Mouse (Mus musculus) layer of hippocampus, postnatal 14 days (tissue): ENCODE data around the gene Gm9844. TPM values are rescaled to one million over a fixed set of nuclear protein-coding genes. Genes with fewer than 3 reads are reported as not detected.
A peak's percentile ranks its signal among the peaks of the same experiment; 100 is the strongest.
"Not testable (repeated sequence)": the region's sequence is repeated elsewhere in the genome, so short reads cannot be mapped to it uniquely, and the experiment has no call there.

Experiments
- DNase-seq, 2 experiments: peaks; one replicate each; pipeline ENCODE4 v3.0.0; 2021 to 2022; ENCODE audit warnings: low spot score in 2 of 2, mixed read lengths in 1 of 2
- total RNA-seq, 2 experiments: library from RNA; stranded (reverse); gene quantifications; 2 replicates each; pipeline ENCODE4 v1.2.3; 2021

Gene Gm9844
- total RNA-seq, 2 experiments from 2014 or later, result 1.3 to 2.1 TPM

DNA sequence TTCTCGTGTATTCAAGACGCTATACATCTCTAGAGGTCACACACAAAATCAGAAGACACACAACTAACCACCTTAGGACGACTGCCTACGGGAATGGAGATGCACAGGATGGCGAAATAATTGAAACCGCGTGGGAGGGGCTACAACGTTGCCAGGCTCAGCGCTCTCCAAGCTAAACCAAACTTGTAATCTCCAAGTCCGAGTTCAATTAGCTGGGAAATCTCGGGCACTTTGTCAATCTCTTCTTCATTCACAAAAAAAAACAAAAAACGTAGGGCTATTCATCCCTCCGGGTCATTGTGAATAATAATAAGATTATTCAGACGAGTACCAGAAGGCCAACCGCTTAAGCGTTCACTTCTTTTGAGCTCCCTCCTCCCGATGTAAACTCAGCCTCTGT lies 7.1 kb downstream of the Gm9844 start:
- no peak for DNase-seq

DNA sequence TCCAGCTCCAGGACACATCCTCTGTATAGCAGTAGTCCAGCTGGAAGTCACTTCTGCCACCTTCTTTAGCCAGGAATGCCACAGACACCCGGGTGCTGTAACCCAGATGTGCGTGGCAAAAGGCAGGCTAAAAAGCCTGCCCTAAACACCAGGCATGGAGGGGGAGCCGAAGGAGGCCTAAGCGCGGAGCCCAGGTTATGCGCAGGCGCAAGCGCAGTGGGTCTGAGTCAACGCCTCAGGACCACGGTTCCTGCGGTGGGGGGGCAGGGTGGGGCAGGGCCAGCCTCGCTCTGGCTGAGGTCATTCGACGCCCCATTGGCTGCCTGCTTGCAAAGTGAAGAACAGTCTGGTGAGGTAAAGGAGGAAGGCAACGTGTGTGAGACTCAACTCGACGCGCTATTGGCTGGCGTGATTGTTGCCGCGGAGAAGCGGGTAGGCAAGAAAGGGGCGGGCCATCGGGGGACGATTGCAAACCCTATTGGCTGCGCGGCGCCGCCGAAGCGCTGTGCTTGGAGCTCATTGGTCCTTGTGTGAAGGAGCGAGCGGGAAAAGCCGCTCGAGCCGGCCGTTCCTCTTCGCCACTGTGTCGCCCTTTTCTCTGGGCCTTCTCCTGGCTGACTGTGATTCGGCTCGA lies 7.6 kb downstream of the Gm9844 start, which contains the start of the genes Lypd4 and Dmrtc2:
Gene Lypd4, minus strand, starts transcription at position 410 of the 634 bp plus-strand sequence.
Gene Dmrtc2, plus strand, starts transcription at position 526 of the 634 bp plus-strand sequence.
- no peak for DNase-seq

DNA sequence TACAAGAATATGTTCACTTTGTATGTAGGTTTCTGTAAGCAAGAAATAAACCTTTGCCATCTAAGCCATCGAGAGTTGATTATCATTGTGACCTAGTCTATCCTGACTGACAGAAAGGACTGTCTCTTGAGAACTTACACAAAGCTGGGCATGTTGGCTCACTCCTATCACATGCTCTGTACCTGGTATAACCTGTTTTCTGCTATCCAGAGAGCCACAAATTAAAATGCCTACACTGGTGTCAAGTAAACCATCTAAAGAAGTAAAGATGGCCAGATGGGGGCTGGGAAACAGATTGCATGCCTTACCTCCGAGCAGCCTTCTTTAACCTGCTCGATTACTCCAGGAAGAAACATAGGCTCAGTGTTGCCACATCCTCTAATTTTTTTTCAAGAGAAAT lies 15.6 kb downstream of the Gm9844 start:
- no peak for DNase-seq

DNA sequence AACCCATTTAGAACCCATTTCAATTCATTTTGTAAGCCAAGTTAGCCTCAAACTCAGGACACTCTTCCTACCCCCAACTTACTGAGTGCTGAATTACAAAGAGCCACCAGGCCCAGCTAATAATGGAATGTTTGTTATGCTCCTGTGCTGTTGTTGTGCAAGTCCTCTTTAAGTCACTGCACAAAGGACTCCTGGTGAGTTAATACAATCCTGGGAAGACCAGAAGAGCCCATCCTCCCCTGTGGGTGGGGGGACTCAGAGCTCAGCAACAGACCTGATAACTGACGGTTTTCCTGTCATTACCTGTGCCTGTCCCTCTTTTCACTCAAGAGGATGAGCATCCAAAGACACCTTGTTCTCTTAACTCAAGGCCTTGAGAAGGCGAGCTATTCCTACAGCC lies 17.6 kb downstream of the Gm9844 start:
- DNase-seq, result no peak

DNA sequence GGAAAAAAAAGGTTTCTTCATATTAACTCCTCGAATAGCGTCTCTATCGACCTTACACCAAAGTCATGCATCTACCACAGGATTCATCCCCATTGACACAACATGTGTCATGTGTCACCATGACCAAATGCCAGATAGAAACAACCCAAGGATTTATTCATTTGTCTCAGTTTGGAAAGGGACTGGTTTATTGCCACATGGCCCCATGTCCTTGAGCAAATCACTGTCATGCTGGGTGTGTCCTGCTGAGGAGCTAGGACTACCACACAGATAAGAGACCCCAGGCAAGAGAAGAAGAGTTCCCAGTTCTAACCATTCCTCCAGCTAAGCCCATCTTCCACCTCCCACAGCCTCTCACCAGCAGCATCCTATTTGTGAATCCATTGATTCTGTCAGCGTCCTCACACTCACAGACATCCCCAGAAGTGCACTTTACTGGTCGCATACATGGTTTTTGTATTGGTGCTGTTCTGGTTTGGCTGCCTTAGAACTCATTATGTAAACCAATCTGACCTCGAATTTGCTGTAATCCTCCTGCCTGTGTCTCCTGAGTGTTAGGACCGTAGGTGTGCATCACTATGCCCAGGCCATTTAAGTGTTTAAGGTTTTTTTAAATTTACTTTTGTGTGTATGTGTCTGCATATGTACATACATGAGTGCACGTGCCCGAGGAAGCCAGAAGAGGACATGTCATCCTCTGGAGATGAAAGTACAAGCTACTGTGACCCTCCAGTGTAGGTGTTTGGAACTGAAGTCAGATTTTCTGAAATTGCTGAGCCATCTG lies 20.6 kb downstream of the Gm9844 start:
- no peak for DNase-seq

DNA sequence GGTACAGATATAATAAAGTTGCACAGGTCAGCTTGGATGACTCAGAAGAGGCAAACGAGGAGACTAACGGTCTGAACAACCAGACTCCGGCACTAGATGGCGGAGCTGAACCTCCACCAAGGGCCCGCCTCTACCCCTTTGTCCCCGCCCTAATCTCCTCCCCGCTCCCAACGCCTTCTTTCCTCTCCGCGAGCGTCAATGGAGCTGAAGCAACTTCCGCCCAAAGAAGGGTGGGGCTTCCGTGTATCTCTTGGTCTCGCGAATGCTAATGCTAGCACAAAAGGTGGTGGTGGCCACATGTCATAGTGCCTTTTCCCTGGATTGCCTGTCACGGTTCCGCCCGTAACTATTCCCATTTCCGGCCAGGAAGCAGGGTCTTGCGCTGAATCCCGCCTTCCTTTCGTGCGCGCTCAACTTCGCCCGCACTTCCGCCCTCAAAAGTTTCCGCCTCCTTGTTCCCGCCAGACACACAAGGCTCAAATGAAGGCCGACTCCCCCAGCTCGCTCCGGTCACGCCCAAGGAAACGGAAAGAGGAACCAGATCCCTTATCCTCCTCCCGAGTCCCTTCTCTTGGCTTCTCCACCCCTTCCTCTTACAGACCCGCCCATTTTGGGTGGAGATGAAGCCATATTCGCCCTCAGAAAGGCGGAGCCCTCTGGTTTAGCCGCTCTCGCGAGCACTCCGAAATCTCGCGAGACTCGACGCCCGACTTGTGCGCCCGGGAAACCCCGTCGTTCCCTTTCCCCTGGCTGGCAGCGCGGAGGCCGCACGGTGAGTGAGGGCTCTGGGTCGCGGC lies 22.1 kb downstream of the Gm9844 start, which contains the start of gene Rps19:
Gene Rps19, plus strand, starts transcription at position 476 of the 797 bp plus-strand sequence.
- DNase-seq, result peak; percentile 96 to 99

DNA sequence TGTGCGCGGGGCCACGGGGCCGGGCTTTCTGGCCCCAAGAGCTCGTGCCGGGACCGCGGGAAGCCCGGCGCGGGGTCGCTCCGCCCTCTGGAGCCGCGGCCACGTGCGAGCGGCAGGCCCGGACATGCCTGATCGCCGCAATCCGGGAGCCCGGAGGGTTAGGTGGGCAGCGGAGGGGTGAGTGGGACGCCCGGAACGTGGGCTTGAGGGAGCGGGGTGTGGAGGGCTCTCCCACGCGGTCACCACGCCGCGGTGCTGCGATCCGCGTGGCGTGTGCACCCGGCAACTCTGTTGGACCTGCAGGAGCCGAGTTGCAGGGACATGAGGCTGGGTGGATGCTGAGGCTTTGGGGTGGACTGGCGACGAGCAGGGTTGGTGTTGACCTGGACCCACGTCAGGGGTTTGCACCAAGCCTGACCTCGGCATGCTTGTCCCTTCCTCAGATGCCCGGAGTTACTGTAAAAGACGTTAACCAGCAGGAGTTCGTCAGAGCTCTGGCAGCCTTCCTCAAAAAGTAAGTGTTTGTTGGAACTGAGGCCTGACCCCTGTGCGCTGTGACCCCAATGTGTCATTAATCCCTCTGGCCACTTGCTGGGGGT lies 22.8 kb downstream of the Gm9844 start:
- no peak for DNase-seq

DNA sequence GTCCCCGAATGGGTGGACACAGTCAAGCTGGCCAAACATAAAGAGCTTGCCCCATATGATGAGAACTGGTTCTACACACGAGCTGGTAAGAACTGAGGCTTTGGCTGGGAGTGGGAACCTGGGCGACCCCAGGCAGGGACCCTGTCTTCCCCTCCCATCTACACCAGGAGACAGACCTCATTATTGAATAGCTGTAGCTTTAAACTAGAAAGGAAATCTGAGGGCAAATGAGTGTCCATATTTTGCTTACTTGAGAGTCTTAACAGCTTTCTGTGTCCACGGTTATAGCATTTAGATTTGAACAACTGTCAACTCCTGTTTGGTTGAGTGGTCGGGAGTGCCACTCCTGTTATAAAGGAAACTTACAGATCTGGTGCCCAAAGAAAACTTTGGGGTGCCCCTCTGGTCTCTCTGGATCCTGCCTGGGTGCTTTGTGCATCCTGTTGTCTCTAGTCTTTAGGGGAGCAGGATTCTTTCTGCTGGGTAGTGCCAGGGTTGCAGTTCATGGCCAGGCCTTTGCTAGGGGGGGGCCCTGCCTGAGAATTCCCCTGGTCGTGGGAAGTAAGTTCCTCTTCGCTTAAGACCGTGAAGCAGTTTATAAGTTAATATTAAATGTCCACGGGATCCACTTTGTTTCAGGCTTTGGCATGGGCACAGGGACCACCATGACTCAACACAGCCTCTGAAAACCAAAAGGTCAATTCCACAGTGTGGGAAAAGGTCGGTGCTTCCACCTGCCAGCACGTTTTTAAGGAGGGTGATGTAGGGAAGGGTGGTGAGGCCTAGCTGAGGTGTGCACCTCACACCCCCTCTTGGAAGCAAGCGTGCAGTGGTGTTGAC lies 23.7 kb downstream of the Gm9844 start:
- DNase-seq, result no peak

DNA sequence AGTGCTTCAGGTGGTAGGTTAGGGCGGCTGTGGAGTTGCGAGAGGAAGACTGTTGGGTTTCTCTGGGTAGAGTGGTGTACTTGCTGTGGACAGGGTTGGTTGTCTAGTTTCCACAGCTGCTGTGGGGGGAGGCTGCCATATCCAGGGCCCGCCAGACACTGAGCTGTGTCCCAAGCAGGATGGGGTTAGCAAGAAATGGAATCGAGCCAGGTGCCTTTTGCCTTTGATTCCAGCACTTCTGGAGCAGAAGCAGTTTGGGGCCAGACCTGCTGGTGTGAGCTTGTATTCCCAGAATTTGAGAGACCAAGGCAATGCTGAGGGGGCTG lies 24.3 kb downstream of the Gm9844 start:
- DNase-seq, result no peak

DNA sequence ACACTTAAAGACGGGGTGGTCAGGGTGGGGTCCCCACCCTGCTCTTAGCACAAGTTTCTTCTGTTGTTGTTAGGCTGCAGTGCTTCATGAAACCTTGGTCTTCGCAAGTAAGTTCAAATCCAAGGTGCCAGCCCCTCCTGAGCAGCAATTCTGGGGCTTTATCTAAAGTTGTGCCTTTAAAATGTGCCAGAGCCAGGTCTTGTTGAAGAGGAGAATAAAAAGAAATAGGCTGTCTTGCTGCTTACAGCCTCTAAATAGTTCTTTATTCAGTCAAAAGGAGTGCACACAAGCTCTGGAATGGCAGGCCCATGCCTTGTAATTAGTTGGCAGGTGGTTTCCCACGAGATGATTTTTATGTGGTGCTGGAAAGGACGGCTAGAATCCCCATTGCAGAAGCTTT lies 25.1 kb downstream of the Gm9844 start:
- DNase-seq, result no peak

DNA sequence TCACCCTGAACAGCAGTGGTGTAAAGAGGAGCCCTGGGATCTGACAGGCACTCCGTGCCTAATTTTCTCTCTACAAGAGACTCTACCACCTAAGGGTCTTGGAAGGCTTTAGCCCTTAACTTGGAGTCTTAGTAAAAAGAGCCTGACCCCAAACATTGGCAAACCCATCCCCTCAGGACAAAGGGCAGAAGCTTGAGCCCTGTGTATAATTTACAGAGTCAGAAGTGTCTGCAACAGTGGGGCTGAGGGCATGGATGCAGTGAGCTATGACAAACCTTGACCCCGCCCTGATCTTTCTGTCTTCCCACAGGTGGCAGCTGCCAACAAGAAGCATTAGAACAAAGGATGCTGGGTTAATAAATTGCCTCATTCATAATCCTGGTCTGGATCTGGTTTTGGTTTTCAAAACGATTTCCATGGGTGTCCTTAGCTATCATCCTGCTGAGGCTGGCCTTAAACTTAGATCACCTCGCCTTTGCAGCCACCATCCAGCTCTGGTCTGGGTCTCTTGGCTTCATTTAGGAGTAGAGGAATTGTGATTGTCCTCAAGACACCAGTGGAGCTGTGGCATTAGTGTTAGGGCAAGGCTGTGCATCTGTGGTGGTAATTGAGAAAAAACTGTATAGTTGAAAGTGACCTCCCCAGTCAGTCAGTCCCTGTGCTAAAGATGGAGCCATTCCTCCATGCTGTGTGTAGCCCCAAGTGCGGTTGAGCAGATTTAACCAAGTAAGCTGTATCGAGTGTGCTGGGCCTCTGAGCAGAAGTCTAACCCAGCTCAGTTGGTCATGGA lies 27.6 kb downstream of the Gm9844 start:
- no peak for DNase-seq

DNA sequence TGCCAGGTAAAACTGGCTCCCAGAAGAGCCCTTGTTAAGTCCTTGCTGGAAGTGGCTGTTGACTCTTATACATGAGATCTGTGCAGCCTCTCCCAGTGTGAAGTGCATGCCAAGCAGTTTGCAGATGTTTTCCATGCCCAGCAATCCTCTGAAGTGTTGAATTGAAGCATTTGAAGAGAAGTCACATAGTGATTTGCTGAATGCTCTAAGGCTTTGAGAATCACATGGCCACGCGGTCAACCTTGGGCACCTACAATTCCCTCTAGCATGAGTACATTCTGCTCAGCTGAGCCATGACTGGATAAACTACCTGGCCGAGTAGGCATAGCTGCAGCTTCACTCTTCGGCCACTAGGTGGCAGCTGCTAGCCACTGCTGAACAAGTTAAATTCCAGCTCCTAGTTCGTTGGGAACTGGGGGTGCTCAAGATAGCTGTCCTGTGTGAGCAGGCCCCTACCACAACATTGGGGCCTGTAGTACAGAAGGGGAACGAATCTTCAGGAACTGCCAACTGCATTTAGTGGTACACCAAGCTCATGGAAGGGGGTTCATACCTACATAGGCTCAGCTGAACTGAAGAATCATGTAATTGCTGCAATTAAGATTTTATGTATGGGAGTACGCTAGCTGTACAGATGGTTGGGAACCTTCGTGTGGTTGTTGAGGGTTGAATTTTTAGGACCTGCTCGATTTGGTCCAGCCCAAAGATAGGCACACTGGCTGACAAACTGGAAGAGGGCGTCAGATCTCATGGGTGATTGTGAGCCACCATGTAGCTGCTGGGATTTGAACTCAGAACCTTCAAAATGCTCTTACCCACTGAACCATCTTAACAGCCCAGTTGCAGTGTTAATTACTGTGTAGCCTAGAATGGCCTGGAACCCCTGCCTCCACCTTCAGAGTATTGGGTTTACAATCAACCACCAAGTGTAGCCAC lies 28.5 kb downstream of the Gm9844 start:
- peak; percentile 74 to 77 for DNase-seq

DNA sequence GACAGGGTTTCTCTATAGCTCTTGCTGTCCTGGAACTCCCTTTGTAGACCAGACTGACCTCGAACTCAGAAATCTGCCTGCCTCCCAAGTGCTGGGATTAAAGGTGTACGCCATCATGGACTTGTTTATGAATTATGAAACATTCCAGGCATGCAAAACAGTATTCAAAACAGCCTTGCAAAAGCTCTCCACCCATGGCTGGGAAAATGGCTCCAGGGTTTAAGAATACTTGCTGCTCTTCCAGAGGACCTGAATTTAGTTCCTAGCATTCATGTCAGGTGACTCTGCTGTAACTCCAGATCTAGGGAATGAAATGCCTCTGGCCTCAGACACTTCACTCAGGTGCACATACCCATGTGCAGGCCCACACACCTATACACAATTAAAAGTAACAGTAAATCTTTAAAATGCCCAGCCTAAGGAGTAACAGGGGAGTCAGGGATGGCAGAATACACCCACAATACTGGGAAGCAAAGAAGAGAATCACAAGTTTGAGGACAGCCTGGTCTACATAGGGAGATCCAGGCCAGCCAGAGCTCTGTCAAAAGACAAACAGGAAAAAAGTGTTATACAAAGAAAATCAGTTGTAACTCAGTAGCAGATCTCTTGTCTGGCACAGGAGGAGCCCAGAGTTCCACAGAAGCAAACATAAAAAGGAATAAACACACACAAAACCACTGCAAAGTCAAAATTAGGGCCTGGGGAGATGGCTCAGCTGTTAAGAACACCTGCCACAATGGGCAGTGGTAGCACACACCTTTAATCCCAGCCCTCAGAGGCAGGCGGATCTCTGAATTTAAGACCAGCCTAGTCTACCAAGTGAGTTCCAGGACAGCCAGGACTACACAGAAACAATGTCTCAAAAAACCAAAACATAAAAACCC lies 29.5 kb downstream of the Gm9844 start:
- no peak for DNase-seq

DNA sequence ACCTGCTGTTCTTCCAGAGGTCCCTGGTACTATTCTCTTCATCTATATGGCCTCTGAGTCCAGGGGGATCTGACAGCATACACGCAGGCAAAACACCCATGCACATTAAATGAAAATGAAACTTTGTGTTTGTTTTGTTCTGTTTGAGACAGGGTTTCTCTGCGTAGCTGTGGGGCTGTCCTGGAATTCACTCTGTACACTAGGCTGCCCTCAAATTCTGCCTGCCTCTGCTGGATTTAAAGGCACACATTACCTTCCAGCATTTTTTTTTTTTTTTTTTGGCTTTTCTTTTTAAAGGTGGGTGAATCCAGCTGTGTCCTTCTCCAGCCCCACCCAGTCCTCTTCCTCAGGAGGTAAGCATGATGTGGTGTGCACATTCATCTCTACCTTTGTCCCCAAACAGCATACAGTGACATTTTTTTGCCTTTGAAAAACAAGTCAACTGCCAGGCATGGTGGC lies 30.1 kb downstream of the Gm9844 start:
- no peak for DNase-seq

DNA sequence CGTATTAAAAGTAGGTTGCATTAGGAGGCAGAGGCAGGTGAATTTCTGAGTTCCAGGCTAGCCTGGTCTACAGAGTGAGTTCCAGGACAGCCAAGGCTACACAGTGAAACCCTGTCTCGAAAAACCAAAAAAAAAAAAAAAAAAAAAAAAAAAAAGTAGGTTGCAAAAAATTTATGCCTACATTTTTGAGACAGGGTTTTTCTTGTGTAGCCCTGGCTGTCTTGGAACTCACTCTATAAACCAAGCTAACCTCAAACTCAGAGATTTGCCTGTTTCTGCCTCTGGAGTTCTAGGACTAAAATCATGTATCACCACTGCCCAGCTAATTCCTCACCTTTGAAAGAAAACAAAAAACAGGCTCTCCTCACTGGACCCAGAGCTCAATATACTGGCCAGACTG lies 33.7 kb downstream of the Gm9844 start:
- not testable (repeated sequence) for DNase-seq

DNA sequence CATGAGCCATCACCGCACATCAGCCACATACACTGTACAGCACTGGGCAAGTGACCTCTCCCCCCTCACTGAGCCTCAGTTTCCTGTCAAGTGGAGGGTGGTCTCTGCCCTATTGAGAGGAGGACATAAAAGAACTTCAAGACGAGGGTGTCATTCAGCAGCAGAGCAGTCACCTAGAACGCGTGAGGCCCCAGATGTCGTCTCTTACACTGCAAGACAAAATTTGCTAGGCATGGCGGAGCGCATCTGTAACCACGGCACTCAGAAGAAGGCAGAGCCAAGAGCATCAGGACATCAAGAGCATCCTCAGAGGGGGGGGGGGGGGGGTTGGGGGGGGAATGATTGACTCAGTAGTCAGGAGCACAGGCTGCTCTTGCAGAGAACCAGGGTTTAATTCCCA lies 34.3 kb downstream of the Gm9844 start:
- DNase-seq, result no peak

DNA sequence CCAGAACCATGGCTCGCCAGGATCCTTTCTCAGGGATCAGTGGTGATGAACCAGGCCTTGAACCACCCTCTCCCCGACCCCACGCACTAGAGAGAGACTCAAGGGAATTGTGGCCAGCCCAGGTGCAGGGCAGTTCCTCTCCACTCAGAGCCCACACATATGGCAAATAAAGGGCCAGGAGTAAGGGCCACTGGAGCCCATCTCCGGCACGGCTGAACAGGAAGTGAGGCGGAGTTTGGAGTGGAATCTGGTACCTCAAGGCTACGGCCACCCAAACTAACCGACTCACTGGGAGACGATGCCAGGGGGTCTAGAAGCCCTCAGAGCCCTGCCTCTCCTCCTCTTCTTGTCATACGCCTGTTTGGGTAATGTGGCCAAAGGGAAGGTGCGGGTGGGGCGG lies 35.2 kb downstream of the Gm9844 start, which contains the start of gene Cd79a:
Gene Cd79a, plus strand, starts transcription at position 158 of the 400 bp plus-strand sequence.
- DNase-seq, result no peak
